Mouse (Mus musculus): Measurements from ENCODE around the gene Sap30bp.
A peak's percentile ranks its signal among the peaks of the same experiment; 100 is the strongest.

The Sap30bp gene

GRCm38 (mm10) chr11:115955195-115955858 lies 22.2 kb downstream of the Sap30bp start:
- peak; percentile 35 to 55 for DNase-seq (ENCODE audit: low spot score in 2 of 2)

- DNase-seq (ENCODE audit: low spot score in 2 of 2): no peak
Measured at GRCm38 (mm10) chr11:115956453-115956852, 23.4 kb downstream of the Sap30bp start.

GRCm38 (mm10) chr11:115957971-115958370 lies 24.9 kb downstream of the Sap30bp start:
- DNase-seq (ENCODE audit: low spot score in 2 of 2): peak in 1 of 2 experiments; percentile 52

GRCm38 (mm10) chr11:115959018-115959417 lies 25.9 kb downstream of the Sap30bp start:
- no peak for DNase-seq (ENCODE audit: low spot score in 2 of 2)

GRCm38 (mm10) chr11:115962651-115963412 lies 29.8 kb downstream of the Sap30bp start:
- DNase-seq (ENCODE audit: low spot score in 2 of 2): no peak

- peak in 1 of 2 experiments; percentile 49 for DNase-seq (ENCODE audit: low spot score in 2 of 2)
Measured at GRCm38 (mm10) chr11:115964977-115965604, 32.0 kb downstream of the Sap30bp start.

GRCm38 (mm10) chr11:115968731-115969405 lies 35.8 kb downstream of the Sap30bp start:
- DNase-seq (ENCODE audit: low spot score in 2 of 2): no peak

- peak in 1 of 2 experiments; percentile 44 for DNase-seq (ENCODE audit: low spot score in 2 of 2)
Measured at GRCm38 (mm10) chr11:115970006-115970673, 37.1 kb downstream of the Sap30bp start.

GRCm38 (mm10) chr11:115971016-115971415 lies 37.9 kb downstream of the Sap30bp start:
- DNase-seq (ENCODE audit: low spot score in 2 of 2): no peak

GRCm38 (mm10) chr11:115974309-115975082 lies 41.4 kb downstream of the Sap30bp start, which contains the start of gene Itgb4:
Gene Itgb4 (plus strand): TSS chr11:115974709.
- peak; percentile 75 to 76 for DNase-seq (ENCODE audit: low spot score in 2 of 2)

GRCm38 (mm10) chr11:115975083-115975420 lies 42.0 kb downstream of the Sap30bp start:
- no peak for DNase-seq (ENCODE audit: low spot score in 2 of 2)

GRCm38 (mm10) chr11:115975544-115975943 lies 42.5 kb downstream of the Sap30bp start:
- DNase-seq (ENCODE audit: low spot score in 2 of 2): no peak

- DNase-seq (ENCODE audit: low spot score in 2 of 2): no peak
Measured at GRCm38 (mm10) chr11:115982472-115982871, 49.4 kb downstream of the Sap30bp start.

GRCm38 (mm10) chr11:115983291-115983690 lies 50.2 kb downstream of the Sap30bp start:
- DNase-seq (ENCODE audit: low spot score in 2 of 2): no peak

GRCm38 (mm10) chr11:115989686-115990085 lies 56.6 kb downstream of the Sap30bp start:
- DNase-seq (ENCODE audit: low spot score in 2 of 2): no peak

- no peak for DNase-seq (ENCODE audit: low spot score in 2 of 2)
Measured at GRCm38 (mm10) chr11:115992098-115992497, 59.0 kb downstream of the Sap30bp start.

- DNase-seq (ENCODE audit: low spot score in 2 of 2): no peak
Measured at GRCm38 (mm10) chr11:115995256-115995655, 62.2 kb downstream of the Sap30bp start.

GRCm38 (mm10) chr11:115997047-115997446 lies 64.0 kb downstream of the Sap30bp start:
- DNase-seq (ENCODE audit: low spot score in 2 of 2): no peak

- no peak for DNase-seq (ENCODE audit: low spot score in 2 of 2)
Measured at GRCm38 (mm10) chr11:115997662-115998061, 64.6 kb downstream of the Sap30bp start.

- DNase-seq (ENCODE audit: low spot score in 2 of 2): no peak
Measured at GRCm38 (mm10) chr11:115999027-115999426, 65.9 kb downstream of the Sap30bp start.

Measured in urinary bladder, postnatal 36 days (tissue).